Mouse (Mus musculus): ENCODE data around the gene Tinagl1.

The Tinagl1 gene

DNA sequence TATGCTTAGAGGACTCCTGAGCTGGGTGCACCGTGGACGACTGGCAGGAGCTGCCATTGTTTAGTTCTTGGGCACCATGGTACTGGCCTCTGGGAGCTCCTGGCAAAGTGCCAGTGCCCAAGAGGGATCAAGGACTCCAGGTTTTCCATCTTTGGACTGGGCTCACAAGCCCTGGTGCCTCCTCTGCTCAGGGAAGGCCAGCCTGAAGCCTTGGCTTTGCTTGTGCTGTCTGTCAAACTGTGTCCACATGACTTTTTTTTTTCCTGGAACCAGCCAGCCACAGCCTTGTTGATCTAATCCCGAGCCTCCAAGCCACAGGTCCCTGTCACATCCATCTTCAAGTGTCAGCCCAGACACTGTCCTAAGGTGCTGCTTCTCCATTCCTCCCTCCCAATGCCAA lies 33.1 kb downstream of the Tinagl1 start:
- CTCF ChIA-PET = no interaction called here

DNA sequence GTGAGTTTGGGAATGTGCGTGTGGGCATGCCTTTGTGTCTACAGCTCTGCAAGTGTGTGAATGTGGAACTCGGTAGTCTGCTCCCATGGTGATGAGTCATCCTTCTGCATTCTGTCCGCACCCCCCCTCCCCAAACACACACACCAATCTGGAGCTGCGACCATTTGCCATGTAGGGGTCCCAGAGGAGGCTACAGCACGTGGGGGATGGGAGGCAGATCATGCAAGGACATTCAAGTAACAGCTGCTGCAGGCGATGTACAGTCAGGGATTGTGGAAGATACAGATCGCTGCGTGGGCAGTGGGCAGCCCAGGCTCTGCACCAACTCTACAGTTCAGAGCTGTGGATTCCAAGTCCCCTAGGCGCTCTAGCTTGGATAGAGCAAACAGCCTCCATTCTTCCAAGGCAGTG lies 33.9 kb downstream of the Tinagl1 start:
- CTCF ChIA-PET = no interaction called here

DNA sequence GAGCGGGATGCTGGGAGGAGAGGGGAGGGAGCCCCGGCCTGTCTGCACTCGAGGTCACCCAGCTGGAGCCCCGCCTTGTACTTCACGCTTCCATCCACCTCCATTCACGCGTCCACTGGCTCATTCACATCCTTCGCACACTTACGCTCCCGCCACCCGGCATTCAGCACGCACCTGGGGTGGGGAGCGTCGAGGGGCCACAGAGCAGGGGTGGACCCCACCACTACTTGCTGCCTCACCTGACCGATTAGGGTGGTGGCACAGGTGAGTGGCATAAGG lies 35.8 kb downstream of the Tinagl1 start, which contains the start of gene Hcrtr1:
Hcrtr1 (minus strand) TSS at position 146 of the 279 bp plus-strand sequence.
- CTCF ChIA-PET = no interaction called here

DNA sequence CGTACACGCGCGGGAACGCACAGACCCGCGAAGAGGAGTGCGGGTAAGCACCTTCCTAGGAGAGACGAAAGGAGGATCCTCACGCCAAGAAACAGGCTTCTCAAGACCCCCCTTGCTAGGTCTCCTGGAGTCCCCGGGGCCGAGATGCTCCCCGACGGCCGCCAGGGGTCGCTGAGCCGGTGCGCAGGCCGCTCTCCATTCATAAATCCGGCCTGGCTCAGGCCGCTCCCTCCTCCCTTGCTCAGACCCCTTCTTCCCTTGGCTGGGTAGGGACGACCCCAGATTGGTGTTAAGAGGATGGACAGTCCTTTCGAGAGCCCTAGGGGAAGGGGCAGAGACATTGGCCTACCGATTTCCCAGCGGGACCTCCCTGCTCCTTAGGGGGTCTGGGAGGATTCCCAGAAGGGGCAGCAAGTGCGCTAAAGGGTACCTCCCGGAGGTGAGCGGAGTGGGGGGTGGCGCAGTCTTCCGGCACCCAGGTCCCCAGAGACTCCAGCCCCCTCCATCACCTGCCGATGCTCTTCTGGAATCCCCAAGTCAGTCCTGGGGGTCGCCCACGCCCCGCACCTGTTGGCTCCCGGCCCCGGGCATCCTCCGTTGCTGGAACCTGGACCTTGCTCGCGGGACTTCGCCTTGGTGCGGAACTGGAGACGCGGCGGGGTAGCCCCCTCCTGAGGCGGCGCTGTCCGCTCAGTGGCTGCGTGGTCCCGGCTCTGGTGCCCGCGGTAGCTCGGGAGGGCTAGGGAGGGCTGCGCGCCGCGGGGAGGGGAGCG lies 36.3 kb downstream of the Tinagl1 start:
- CTCF ChIA-PET = no interaction called here

DNA sequence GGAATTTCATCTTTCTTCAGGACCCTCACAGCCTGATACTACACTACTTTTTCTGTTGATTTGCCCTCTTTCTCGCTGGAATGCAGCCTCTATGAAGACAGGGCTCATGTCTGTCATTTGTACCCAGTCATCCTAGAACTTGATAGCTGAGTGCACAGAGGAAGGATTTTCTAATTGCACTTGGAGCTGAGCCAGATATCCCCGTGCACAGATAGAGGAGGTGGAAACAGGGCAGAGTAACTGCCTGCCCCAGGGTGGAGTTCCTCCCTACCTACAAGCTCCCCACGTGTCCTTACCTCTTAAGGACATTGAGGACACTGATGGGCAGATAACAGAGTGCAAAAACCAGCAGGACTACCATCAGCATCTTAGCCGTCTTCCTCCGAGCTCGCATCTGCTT lies 41.5 kb downstream of the Tinagl1 start:
- CTCF ChIA-PET = no interaction called here

DNA sequence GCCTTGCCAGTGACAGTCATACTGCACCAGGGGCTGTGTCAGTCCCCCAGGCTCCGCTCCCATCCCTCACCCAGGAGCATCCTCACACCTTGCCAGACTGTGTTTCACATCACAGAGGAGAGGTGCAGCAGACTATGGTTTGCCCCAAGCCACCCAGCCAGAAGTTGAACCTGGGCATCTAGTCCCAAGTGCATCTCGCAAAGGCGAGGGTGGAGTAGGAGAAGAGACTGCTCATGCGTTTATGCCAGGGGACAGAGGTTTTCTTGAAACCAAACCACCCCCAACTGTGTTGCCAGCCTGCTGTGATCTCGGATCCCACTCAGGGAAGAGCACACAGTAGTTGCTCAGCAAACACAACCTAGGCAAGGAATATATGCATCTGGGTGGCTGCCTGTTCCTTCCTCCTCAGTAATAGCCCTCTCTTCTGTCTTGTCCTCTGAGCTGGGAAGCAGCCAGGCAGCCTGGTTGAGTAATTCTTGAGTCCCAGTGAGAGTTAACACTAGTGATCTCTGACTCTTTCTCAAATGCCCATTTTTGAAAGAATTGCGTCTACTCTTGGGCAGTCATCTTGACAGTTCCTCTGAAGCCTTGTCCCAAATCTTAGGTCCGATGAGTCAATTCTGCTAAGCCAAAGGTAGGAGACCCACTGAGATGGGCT lies 43.3 kb downstream of the Tinagl1 start:
- CTCF ChIA-PET = no interaction called here

DNA sequence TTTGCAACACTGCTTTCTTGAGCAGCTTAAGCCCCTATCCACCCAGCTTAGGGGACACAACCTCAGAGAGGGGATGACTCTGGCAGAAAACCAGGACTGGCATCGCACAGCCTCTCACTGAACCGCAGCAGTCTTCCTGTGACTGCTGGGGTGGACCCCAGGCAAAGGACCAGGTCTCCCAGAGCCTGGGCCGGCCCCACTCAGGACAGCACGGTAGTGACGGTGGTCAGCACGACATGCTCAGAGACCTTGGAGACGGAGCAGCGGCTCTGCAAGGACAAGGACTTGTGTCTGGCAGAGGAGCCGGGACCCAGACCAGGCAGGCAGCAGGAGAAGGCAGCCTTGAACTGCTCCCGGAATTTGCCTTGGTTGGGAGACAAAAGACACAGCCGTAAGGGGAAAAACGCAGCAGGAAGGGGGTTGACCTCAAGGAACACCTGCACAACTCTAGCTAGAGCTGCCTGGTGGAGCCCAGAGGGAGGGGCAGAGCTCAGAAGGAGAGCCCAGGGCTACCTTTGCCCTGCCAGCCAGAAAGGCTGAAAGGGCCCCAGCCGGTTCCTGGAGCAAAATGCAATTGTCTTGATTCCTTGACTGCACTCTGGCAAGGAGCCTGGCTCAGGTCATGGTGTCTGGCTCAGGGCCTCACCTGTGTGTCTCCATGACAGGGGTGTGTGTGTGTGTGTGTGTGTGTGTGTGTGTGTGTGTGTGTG lies 44.1 kb downstream of the Tinagl1 start:
- CTCF ChIA-PET = interaction anchor here (0.6 kb wide), 1 partner anchor 15 kb away, joined by 4 read pairs; no protein-coding TSS in a partner anchor

DNA sequence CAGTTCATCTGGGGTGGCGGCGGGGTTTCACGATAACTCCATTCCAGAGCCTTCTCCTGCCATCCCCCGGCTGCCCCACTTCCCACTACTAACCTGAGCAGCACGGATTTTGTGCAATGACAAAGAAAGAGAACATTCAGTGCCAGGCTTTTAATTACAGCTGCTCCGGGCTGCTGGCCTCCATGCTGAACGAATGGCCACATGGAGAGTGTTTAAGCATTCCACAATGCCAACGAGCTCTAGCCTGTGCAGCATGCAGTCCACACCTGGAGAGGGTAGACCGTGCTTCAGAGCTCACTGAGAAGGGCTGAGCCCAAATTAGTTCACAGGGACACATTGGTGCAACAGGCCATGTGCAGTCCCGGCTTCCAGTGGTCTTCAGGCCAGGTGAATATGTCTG lies 44.8 kb downstream of the Tinagl1 start:
- CTCF ChIA-PET = interaction anchor here (0.6 kb wide), 1 partner anchor 29 kb away, joined by 4 read pairs; no protein-coding TSS in a partner anchor

DNA sequence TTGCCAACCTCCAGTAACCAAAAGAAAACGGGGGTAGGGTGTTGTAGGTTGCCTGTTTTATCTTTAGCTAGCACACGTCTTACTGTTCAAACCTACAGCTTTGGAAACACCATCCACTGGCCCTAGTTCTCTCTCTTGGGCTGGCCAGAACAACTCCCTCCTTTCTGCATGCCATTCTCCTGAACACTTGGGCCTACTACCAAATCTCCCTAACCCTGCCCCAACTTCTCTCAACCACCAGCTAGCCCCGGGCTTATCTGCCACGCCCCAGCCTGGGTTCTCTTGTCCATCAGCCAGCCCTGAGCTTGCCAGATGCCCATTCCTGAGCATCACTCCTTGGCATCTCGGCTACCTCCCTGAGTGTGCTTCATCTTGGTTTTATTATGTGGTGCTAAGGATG lies 46.0 kb downstream of the Tinagl1 start:
- CTCF ChIA-PET = no interaction called here

DNA sequence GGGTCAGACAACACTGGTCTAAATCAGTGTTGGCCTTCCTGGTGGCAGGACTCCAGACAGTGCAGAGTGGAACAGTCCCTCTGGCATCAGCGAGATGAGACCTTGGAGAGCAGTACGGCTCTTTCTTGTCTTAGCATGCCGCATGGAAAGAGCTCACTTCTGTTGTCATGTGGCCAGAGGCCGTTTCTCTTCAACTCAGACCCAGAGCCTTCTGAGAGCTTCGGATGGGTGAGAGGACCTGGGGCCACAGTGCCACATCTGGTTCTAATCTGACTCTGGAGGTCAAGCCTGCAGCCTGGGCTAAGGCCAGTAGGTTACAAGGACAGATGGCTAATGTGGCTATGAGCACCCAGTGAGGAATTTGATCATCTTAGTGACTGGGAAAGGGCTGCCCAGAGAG lies 49.0 kb downstream of the Tinagl1 start:
- CTCF ChIA-PET = no interaction called here

DNA sequence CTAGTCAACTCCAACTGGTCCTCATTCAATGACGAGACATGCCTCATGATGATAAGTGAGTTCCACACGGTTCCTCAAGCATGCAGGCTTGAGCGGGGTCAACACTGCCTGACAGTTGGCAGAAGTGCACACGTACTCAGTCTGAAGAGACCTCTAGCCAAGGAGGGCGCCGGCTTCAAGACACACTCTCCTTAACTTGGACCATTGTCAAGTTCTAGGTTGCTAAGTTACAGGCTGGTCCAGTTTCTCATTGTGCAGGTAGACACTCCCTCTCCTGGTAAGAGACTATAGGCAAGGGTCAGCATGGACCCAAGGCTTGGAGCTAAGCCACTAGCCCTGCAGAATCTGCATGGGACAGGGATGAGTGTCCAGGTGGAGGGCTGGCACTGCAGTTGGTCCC lies 49.8 kb downstream of the Tinagl1 start:
- CTCF ChIA-PET = no interaction called here

DNA sequence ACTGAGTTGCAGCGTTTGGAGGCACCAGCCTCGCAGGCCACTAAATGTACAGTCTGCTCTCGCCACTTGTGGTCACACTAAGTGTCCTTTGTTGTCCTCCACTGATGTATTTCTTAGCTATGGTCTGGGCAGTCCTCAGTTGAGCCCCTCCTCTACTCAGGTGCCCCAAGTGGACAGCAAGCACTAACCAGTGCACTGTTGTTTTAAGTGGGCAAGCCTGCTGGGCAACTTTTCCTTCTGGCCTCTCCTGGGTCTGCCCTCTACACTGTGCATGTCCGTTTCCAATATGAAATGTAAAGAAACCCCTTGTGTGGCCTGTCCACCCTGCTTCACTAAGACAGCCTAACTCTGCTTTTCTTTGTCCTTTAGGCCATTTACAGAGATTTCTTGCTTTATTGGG lies 50.8 kb downstream of the Tinagl1 start:
- CTCF ChIA-PET = no interaction called here

DNA sequence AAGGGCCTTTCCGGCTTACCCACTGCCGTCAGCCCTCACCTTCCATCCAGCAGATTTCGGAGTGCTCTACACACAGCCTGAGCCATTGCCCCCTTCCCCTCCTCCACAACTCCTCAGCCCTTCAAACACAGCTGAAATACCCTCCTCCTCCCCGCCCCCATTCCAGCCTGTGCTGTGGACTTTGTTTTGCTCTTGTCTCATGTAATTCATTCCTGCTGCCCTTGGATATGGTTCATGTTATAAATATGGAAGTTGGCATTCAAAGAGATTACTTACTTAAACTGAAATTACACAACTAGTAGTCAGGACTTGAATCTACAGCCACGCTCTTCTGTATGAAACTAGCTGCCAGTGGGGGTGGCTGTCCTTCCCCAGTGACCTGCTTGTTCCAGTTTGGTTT lies 51.9 kb downstream of the Tinagl1 start:
- CTCF ChIA-PET = no interaction called here

DNA sequence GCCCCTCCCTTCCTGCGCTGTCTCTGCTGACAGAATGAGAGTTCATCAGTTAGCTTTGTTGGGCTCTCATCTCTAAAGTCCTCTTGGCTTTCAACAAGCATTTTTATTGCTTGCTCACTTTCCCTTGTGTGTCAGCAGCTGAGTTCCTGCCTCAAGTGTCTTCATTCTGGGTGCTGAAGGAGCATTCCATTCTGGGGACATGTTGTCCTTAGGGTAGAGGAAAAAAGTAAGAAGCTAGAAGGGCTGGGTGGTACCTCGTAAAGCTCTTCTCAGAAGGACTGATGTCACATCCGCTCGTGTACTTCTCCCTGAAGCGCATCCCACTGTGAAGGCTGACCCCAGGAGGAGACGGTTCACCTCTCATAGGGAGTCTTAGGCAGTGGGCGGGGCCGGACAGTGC lies 53.4 kb downstream of the Tinagl1 start:
- CTCF ChIA-PET = no interaction called here

DNA sequence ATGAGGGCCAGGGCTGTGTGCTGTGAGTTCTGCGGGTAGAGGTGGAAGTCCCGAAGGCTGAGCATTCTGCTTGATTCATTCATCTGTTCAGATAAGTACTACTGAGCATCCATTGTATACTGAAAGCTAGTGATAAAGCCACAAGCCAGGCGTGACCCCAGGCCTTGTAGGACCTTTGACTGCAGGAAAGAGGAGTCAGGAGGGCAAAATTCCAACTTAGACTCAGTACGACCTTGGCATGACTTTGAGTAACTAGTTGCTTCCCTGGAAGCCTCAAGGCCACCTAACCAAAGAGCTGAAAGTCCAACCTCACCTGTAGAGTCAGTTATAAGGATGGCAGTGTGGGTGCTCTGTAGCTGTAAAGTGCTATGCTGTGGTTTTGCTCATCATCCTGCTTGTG lies 54.2 kb downstream of the Tinagl1 start:
- CTCF ChIA-PET = no interaction called here
